Mouse (Mus musculus) MEL (cell line): ENCODE data around the gene Celsr2. TPM values are rescaled to one million over a fixed set of nuclear protein-coding genes. Genes with fewer than 3 reads are reported as not detected.

Experiments
- DNase-seq: peaks from one replicate; pipeline ENCODE4 v3.0.0; 2011; ENCODE audit warnings: low read depth, low spot score
- H3K27ac ChIP-seq: 2 replicates; pipeline ENCODE4 v1.5.1; 2012; ENCODE audit warnings: low read depth, mild to moderate bottlenecking, control low read depth, low read length, moderate library complexity; ENCODE audit not compliant: control insufficient read depth
- H3K27me3 ChIP-seq, 2 experiments: fragments of 150-350 bp in 1 of 2; sonication (generic) in 1 of 2; 2 replicates each; pipeline ENCODE4 v1.6.1; 2012; ENCODE audit warnings: low read length in 2 of 2, mild to moderate bottlenecking in 2 of 2, improper control_type of control experiment in 1 of 2, moderate library complexity in 1 of 2; ENCODE audit not compliant: insufficient read depth in 2 of 2, control insufficient read depth in 1 of 2
- H3K36me3 ChIP-seq, 2 experiments: 2 replicates each; pipeline ENCODE4 v1.6.1; 2012 to 2014; ENCODE audit warnings: low read length in 2 of 2, improper control_type of control experiment in 1 of 2, inconsistent platforms in 1 of 2, mild to moderate bottlenecking in 1 of 2; ENCODE audit not compliant: insufficient read depth in 2 of 2, control insufficient read depth in 1 of 2
- H3K4me1 ChIP-seq, 2 experiments: fragments of 150-350 bp in 1 of 2; sonication (generic) in 1 of 2; 2 replicates each; pipeline ENCODE4 v1.6.1; 2012; ENCODE audit warnings: low read length in 2 of 2, improper control_type of control experiment in 1 of 2, mild to moderate bottlenecking in 1 of 2; ENCODE audit not compliant: insufficient read depth in 2 of 2, control insufficient read depth in 1 of 2
- H3K4me3 ChIP-seq, 2 experiments: fragments of 150-350 bp in 1 of 2; sonication (generic) in 1 of 2; 2 replicates each; pipeline ENCODE4 v1.5.1; 2012; ENCODE audit warnings: low read depth in 2 of 2, low read length in 2 of 2, mild to moderate bottlenecking in 2 of 2, moderate library complexity in 2 of 2, control low read depth in 1 of 2, improper control_type of control experiment in 1 of 2; ENCODE audit not compliant: control insufficient read depth in 1 of 2, insufficient read depth in 1 of 2
- H3K79me2 ChIP-seq: 2 replicates; pipeline ENCODE4 v1.6.1; 2012; ENCODE audit warnings: mild to moderate bottlenecking, low read length, moderate library complexity; ENCODE audit not compliant: control insufficient read depth, poor library complexity, insufficient read depth
- H3K9ac ChIP-seq: 2 replicates; pipeline ENCODE4 v1.6.1; 2012; ENCODE audit warnings: low read depth, mild to moderate bottlenecking, control low read depth, low read length, moderate library complexity; ENCODE audit not compliant: control insufficient read depth, poor library complexity, severe bottlenecking
- H3K9me3 ChIP-seq: fragments of 150-350 bp; sonication (generic); replicated peaks from 2 replicates; pipeline ENCODE4 v1.6.1; 2012; ENCODE audit warnings: mild to moderate bottlenecking, low read length, improper control_type of control experiment, moderate library complexity; ENCODE audit not compliant: insufficient read depth
- CHD2 ChIP-seq: IDR thresholded peaks from 2 replicates; pipeline ENCODE4 v1.6.1; 2011; ENCODE audit warnings: low read length, improper control_type of control experiment
- CTCF ChIP-seq, 3 experiments: IDR thresholded peaks in 2 of 3; conservative IDR thresholded peaks in 1 of 3; 2 replicates each; pipeline ENCODE4 v1.5.1; 2011 to 2012; ENCODE audit warnings: low read length in 3 of 3, low read depth in 2 of 3, mild to moderate bottlenecking in 2 of 3, improper control_type of control experiment in 1 of 3, inconsistent platforms in 1 of 3, mixed read lengths in 1 of 3, moderate library complexity in 1 of 3; ENCODE audit not compliant: control insufficient read depth in 1 of 3, insufficient read depth in 1 of 3, poor library complexity in 1 of 3, severe bottlenecking in 1 of 3
- ELF1 ChIP-seq: IDR thresholded peaks from 2 replicates; pipeline ENCODE4 v1.6.1; 2014; ENCODE audit warnings: low read depth, mild to moderate bottlenecking, inconsistent platforms, low read length, improper control_type of control experiment, moderate library complexity
- EP300 ChIP-seq, 2 experiments: IDR thresholded peaks; 2 replicates each; pipeline ENCODE4 v1.6.1; 2011; ENCODE audit warnings: improper control_type of control experiment in 2 of 2, low read length in 2 of 2, low read depth in 1 of 2, mild to moderate bottlenecking in 1 of 2
- ETS1 ChIP-seq: IDR thresholded peaks from 2 replicates; pipeline ENCODE4 v1.6.1; 2012; ENCODE audit warnings: low read depth, mild to moderate bottlenecking, inconsistent platforms, low read length, improper control_type of control experiment, moderate library complexity
- MAX ChIP-seq: IDR thresholded peaks from 2 replicates; pipeline ENCODE4 v1.6.1; 2011; ENCODE audit warnings: low read length, improper control_type of control experiment
- MAZ ChIP-seq: IDR thresholded peaks from 2 replicates; pipeline ENCODE4 v1.6.1; 2012; ENCODE audit warnings: low read depth, mild to moderate bottlenecking, inconsistent platforms, low read length, improper control_type of control experiment
- MXI1 ChIP-seq: IDR thresholded peaks from 2 replicates; pipeline ENCODE4 v1.6.1; 2011; ENCODE audit warnings: mild to moderate bottlenecking, low read depth, low read length, improper control_type of control experiment
- MYB ChIP-seq: IDR thresholded peaks from 2 replicates; pipeline ENCODE4 v1.6.1; 2011; ENCODE audit warnings: mild to moderate bottlenecking, low read depth, low read length, improper control_type of control experiment
- MYC ChIP-seq: IDR thresholded peaks from 2 replicates; pipeline ENCODE4 v1.6.1; 2011; ENCODE audit warnings: low read depth, mild to moderate bottlenecking, low read length, improper control_type of control experiment, moderate library complexity
- RAD21 ChIP-seq: IDR thresholded peaks from 2 replicates; pipeline ENCODE4 v1.6.1; 2011; ENCODE audit warnings: mild to moderate bottlenecking, low read depth, low read length, improper control_type of control experiment
- SIN3A ChIP-seq: IDR thresholded peaks from 2 replicates; pipeline ENCODE4 v1.6.1; 2012; ENCODE audit warnings: low read length, improper control_type of control experiment, inconsistent platforms
- SMC3 ChIP-seq: IDR thresholded peaks from 2 replicates; pipeline ENCODE4 v1.6.1; 2011; ENCODE audit warnings: low read depth, low read length, improper control_type of control experiment
- ZC3H11A ChIP-seq: IDR thresholded peaks from 2 replicates; pipeline ENCODE4 v1.6.1; 2012; ENCODE audit warnings: low read depth, mild to moderate bottlenecking, inconsistent platforms, low read length, improper control_type of control experiment
- ZKSCAN1 ChIP-seq: IDR thresholded peaks from 2 replicates; pipeline ENCODE4 v1.6.1; 2012; ENCODE audit warnings: low read depth, mild to moderate bottlenecking, inconsistent platforms, low read length, improper control_type of control experiment, moderate library complexity
- polyA plus RNA-seq, 2 experiments: library from polyadenylated mRNA; stranded (reverse) in 1 of 2; unstranded in 1 of 2; fragments of >175 nt in 1 of 2; fragments of >200 nt in 1 of 2; gene quantifications; 2 replicates each; pipeline versions ENCODE4 v1.2.1 to v1.2.4; 2012; ENCODE audit warnings: low replicate concordance in 2 of 2, low read depth in 1 of 2; ENCODE audit not compliant: insufficient read length in 2 of 2, insufficient read depth in 1 of 2, missing spikeins in 1 of 2
- total RNA-seq: library from RNA; depleted of rRNA; stranded (reverse); fragments of 300-350 nt; gene quantifications from 2 replicates; pipeline ENCODE4 v1.2.3, GENCODE M21; 2012; rRNA removed

The Celsr2 gene
- total RNA-seq (not detected in 2 replicates), polyA plus RNA-seq (under 1 TPM in 1 of 2 experiments, not detected in 1; 0.04 TPM)

DNA sequence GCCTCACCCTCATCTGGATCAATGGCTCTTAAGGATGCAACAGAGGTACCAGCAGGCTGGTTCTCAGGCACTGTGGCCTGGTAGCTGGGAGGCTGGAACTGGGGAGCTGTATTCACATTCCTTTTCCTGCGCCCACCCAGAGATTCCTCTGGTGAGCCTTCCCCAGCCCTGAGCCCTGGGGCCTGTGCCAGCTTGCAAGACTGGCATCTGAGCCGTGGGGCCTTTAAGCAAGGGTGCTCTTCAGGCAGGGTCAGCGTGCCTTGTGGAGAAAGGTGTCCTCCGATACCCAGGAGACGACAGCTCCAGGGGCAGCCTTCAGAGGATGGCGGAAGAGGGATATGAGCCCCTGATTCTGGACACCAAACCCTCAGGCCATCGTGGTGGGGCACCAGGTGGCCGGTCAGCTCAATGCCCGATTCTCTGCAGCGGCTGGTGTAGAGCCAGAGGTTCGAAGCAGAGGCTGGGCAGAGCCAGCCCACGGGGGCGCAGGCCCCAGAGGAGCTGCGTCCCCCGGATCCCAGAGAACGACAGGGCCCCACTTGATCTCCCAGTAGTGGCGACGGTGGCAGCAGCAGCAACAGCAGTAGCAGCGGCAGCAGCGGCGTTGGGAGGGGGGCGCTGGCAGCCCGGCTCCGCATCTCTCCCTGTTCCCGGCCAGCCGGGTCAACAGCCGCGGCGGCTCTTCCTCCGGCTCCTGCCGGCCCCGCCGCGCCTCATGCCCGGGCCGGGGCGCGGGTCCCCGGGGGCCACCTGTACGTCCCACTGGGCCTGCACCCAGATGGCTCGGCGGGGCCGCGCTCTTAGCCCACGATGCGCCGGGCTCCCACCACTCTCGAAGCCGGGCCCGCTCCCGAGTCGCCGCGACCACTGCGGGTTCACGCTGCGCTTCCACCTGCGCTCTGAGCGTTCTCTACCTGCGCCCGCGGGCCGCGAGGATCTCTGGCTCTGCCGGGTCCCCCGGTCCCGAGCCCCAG is at the start of gene Celsr2:
Gene Celsr2, minus strand, starts transcription at position 696 of the 974 bp plus-strand sequence.
- Histone ChIP-seq H3K27me3 (peaks cover 3 to 4% of the 10 kb centered on the region in 2 experiments), H3K79me2 (no peaks in the 10 kb centered on the region), H3K4me3 (no peak within 1 kb of the TSS), H3K9me3 (no peaks in the 10 kb centered on the region), H3K36me3 (no peaks in the 10 kb centered on the region), H3K4me1 (no peaks in the 10 kb centered on the region), H3K9ac (no peak within 1 kb of the TSS), H3K27ac (no peak within 1 kb of the TSS)
- no peak for TF ChIP-seq SIN3A
- no peak for TF ChIP-seq ZKSCAN1
- no peak for TF ChIP-seq CTCF (IDR thresholded peaks at IDR 0.05 in 2 of 3, conservative IDR thresholded peaks at IDR 0.05 in 1 of 3; ENCODE audit: control insufficient read depth in 1 of 3, insufficient read depth in 1 of 3, low read depth in 2 of 3, low read length in 3 of 3, poor library complexity in 1 of 3, severe bottlenecking in 1 of 3)
- no peak for TF ChIP-seq MXI1
- no peak for TF ChIP-seq MYC
- TF ChIP-seq SMC3 = no peak
- TF ChIP-seq CHD2 = no peak
- no peak for TF ChIP-seq ELF1
- no peak for TF ChIP-seq EP300 (IDR thresholded peaks at IDR 0.05; ENCODE audit: low read depth in 1 of 2, low read length in 2 of 2)
- TF ChIP-seq RAD21 = no peak
- no peak for TF ChIP-seq ZC3H11A
- no peak for TF ChIP-seq MAX
- TF ChIP-seq ETS1 = no peak
- no peak for TF ChIP-seq MYB
- DNase-seq = no peak

DNA sequence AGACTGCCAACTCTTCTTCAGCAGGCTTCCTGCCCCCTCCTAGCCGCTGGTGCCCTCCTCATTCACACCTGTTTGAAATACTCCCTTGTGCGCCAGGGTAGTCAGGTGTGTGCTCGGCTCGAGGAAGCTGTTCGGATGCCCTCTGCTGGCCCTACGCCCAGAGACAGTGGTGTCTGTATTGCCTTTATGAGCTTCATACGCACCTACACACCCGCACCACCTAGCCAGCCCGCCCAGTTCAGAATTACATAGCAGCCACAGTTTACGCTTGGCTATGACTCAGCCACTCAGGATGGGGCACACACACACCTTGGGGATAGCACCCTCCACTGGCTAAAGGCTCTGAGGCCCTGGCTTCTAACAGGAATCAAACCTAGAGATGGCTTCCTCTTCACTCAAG is 43.5 kb upstream of the Celsr2 start:
- Histone ChIP-seq H3K79me2 (no peaks in the 10 kb centered on the region; the same call in 1 of the 2 replicates), H3K27ac (0 out of 2 replicates have a peak overlapping the region, but pooled peaks have one; percentile 19), H3K27me3 (peaks cover 2 to 4% of the 10 kb centered on the region in 2 experiments; a peak in 3 of 4 replicates), H3K4me3 (peak overlapping the region; percentile 51 to 75), H3K4me1 (peaks cover 0 to 4% of the 10 kb centered on the region in 2 experiments; a peak in 1 of 4 replicates), H3K9ac (peak overlapping the region; percentile 49), H3K9me3 (no peaks in the 10 kb centered on the region), H3K36me3 (peaks cover 0 to 4% of the 10 kb centered on the region in 2 experiments; a peak in 2 of 4 replicates)
- TF ChIP-seq MAZ (no peak), MXI1 (no peak), CHD2 (no peak)
- peak; percentile 52 for DNase-seq
